Mouse (Mus musculus): ENCODE measurements at regions not wholly inside any gene's neighbourhood (a gene's known extent, or its start where the extent isn't known, plus 50 kb on each side); places are given as distances from the start of the nearest gene placed in this dataset.
"Not testable (repeated sequence)": the region's sequence is repeated elsewhere in the genome, so short reads cannot be mapped to it uniquely, and the experiment has no call there.

- DNase-seq, result no peak
- intact Hi-C loops (cut with DNase I), result no loop called here
Measured at GRCm38 (mm10) chr9:85920745-85921614, 78.8 kb downstream of the Tpbg start.

GRCm38 (mm10) chr9:85925259-85925658 is 83.1 kb downstream of the Tpbg start:
- DNase-seq, result no peak

GRCm38 (mm10) chr9:85932209-85932608 is 90.0 kb downstream of the Tpbg start:
- DNase-seq, result no peak
- intact Hi-C loops (cut with DNase I), result no loop called here

More at GRCm38 (mm10) chr9:85925259-85925658, 83.1 kb downstream of the Tpbg start:
- intact Hi-C loops (cut with DNase I), result no loop called here

- DNase-seq; intact Hi-C loops (cut with DNase I): not testable (repeated sequence)
Measured at GRCm38 (mm10) chr9:85943066-85943684, 101.0 kb downstream of the Tpbg start.

- intact Hi-C loops (cut with DNase I), result no loop called here
- DNase-seq, result no peak
Measured at GRCm38 (mm10) chr9:85948495-85949137, 106.4 kb downstream of the Tpbg start.

GRCm38 (mm10) chr9:85951777-85952176 is 109.6 kb downstream of the Tpbg start:
- intact Hi-C loops (cut with DNase I), result no loop called here
- DNase-seq, result no peak

GRCm38 (mm10) chr9:85970076-85970475 is 127.9 kb downstream of the Tpbg start:
- intact Hi-C loops (cut with DNase I), result no loop called here
- no peak for DNase-seq

- DNase-seq, result no peak
- intact Hi-C loops (cut with DNase I), result no loop called here
Measured at GRCm38 (mm10) chr9:85981428-85981827, 139.2 kb downstream of the Tpbg start.

DNA sequence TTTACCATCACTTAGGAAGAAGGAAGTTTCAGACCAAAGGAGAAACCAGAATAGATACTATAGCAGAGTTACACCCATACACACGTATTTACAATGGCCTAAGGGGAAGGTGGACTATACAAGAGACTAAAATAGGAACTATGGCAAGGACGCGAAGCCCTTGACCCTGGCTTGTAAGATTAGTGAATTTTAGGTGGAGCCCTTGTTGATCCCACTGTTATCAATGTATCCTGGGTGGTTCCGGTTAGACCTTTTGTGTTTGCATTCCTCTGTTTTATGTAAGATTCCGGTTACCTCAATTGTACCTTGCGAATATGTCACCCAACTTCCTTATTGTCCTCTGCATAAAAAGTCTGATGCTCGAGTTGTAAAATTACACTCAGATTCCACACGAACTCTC is 141.3 kb downstream of the Tpbg start:
- DNase-seq; intact Hi-C loops (cut with DNase I): not testable (repeated sequence)

DNA sequence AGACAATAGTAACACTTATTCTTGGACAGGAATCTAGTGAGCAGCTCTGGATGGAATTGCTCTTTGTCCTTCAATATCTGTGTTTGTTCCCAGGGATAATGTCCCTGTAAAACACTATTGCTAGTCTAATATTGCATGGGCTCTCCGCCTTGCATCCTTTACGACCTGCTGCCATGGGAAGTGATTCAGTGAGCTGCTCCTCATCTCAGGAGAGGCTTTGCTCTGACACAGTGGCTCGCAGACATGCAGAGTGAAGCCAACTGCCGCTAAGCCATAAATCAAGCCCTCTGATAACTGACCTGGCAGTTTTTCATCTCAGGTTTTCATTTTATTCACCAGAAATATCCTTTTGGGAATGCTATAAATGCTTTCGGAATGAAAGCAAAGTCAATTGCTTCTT is 143.5 kb downstream of the Tpbg start:
- intact Hi-C loops (cut with DNase I), result no loop called here
- DNase-seq, result no peak

DNA sequence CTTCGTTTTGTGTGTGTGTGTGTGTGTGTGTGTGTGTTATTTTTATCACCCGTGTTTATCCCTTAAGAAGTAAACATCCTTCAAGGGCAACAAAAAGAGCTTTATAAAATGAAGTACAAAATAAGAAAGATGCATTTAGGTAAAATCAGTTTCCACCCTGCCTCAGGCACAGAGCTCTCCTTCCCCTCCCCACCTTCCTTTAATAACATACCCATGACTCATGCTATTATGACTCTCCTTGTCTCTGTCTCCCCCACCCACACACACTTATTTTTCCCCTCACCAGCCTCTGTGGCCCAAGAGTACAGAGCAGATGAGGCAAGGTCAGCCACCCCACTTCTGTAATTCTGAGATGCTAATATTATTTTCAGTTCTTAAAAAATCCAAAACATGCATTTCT is 144.0 kb downstream of the Tpbg start:
- DNase-seq, result no peak
- intact Hi-C loops (cut with DNase I), result no loop called here

GRCm38 (mm10) chr9:86002996-86003395 is 160.8 kb downstream of the Tpbg start:
- intact Hi-C loops (cut with DNase I), result no loop called here

GRCm38 (mm10) chr9:86011661-86012060 is 169.5 kb downstream of the Tpbg start:
- intact Hi-C loops (cut with DNase I), result no loop called here
- no peak for DNase-seq

More at GRCm38 (mm10) chr9:86002996-86003395, 160.8 kb downstream of the Tpbg start:
- DNase-seq, result no peak

GRCm38 (mm10) chr9:86015841-86016240 is 173.7 kb downstream of the Tpbg start:
- intact Hi-C loops (cut with DNase I), result no loop called here
- DNase-seq, result no peak

- intact Hi-C loops (cut with DNase I), result no loop called here
- no peak for DNase-seq
Measured at GRCm38 (mm10) chr9:86020133-86020532, 178.0 kb downstream of the Tpbg start.

GRCm38 (mm10) chr9:86020765-86021164 is 178.6 kb downstream of the Tpbg start:
- no peak for DNase-seq

GRCm38 (mm10) chr9:86030738-86031137 is 188.6 kb downstream of the Tpbg start:
- intact Hi-C loops (cut with DNase I), result no loop called here
- DNase-seq, result no peak

More at GRCm38 (mm10) chr9:86020765-86021164, 178.6 kb downstream of the Tpbg start:
- intact Hi-C loops (cut with DNase I), result no loop called here

- intact Hi-C loops (cut with DNase I), result no loop called here
- DNase-seq, result no peak
Measured at GRCm38 (mm10) chr9:86044098-86044497, 201.9 kb downstream of the Tpbg start.

- intact Hi-C loops (cut with DNase I), result no loop called here
Measured at GRCm38 (mm10) chr9:86058116-86058515, 215.9 kb downstream of the Tpbg start.

GRCm38 (mm10) chr9:86060049-86060448 is 217.9 kb downstream of the Tpbg start:
- intact Hi-C loops (cut with DNase I), result no loop called here
- no peak for DNase-seq

More at GRCm38 (mm10) chr9:86058116-86058515, 215.9 kb downstream of the Tpbg start:
- no peak for DNase-seq

DNA sequence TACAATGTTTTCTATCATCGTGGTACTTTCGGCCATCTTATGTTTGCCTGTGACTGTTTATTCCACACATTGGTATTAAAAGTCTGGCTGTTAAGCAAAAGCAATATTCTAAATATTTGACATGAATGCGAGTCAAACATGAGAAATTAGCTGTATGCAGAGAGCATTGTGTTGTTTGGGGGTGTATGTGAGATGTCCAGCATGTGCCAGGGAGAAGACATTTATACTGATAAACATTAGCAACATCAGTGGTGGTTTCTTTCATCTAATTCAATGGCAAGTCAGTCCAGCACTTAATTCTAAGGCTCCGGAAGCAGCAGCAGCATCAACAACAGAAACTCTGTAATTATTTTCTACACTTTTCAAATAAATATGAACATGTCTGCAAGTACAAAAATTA is 219.1 kb downstream of the Tpbg start:
- intact Hi-C loops (cut with DNase I), result no loop called here
- no peak for DNase-seq

Measured in heart, postnatal 14 days (tissue).